Mouse (Mus musculus): ENCODE measurements around the gene Dnlz. TPM values are rescaled to one million over a fixed set of nuclear protein-coding genes. Genes with fewer than 3 reads are reported as not detected.

Dnlz gene
- polyA plus RNA-seq (2017; shearing (Covaris generic)), result 11.0 TPM

GRCm38 (mm10) chr2:26351358-26352290, at the start of gene Dnlz:
Dnlz (minus strand) TSS chr2:26352110.

GRCm38 (mm10) chr2:26389154-26389690, 37.3 kb upstream of the Dnlz start, which contains the start of the genes Entr1 and Pmpca:
Entr1 (minus strand) TSS chr2:26389316.
Pmpca (plus strand) TSS chr2:26389339.

GRCm38 (mm10) chr2:26380131-26380771, 28.3 kb upstream of the Dnlz start, which contains the start of gene Snapc4:
Snapc4 (minus strand) TSS chr2:26380653.

GRCm38 (mm10) chr2:26360772-26361171, 8.9 kb upstream of the Dnlz start, which contains the start of gene Card9:
Card9 (minus strand) TSS chr2:26360918.

GRCm38 (mm10) chr2:26315072-26315924, 36.6 kb downstream of the Dnlz start, which contains the start of gene Gpsm1:
Gpsm1 (plus strand) TSS chr2:26315515.

Other genes with a start within 250 kb of the Dnlz start
- gene Nacc2, start 228.9 kb downstream of the Dnlz start, polyA plus RNA-seq (2017; shearing (Covaris generic)), result 2.2 TPM
- gene Lhx3, start 143.8 kb downstream of the Dnlz start, polyA plus RNA-seq (2017; shearing (Covaris generic)), result not detected
- 6.6 TPM for gene Qsox2, start 114.6 kb downstream of the Dnlz start, polyA plus RNA-seq (2017; shearing (Covaris generic))
- gene Ccdc187, start 57.6 kb downstream of the Dnlz start, polyA plus RNA-seq (2017; shearing (Covaris generic)), result 0.13 TPM
- 20.0 TPM for gene Gpsm1, start 36.6 kb downstream of the Dnlz start, polyA plus RNA-seq (2017; shearing (Covaris generic))
- not detected for gene Card9, start 8.8 kb upstream of the Dnlz start, polyA plus RNA-seq (2017; shearing (Covaris generic))
- gene Snapc4, start 28.5 kb upstream of the Dnlz start, polyA plus RNA-seq (2017; shearing (Covaris generic)), result 44.1 TPM
- 145 TPM for gene Entr1, start 37.2 kb upstream of the Dnlz start, polyA plus RNA-seq (2017; shearing (Covaris generic))
- 70.4 TPM for gene Pmpca, start 37.2 kb upstream of the Dnlz start, polyA plus RNA-seq (2017; shearing (Covaris generic))
- 28.9 TPM for gene Inpp5e, start 57.1 kb upstream of the Dnlz start, polyA plus RNA-seq (2017; shearing (Covaris generic))
- 39.8 TPM for gene Sec16a, start 93.1 kb upstream of the Dnlz start, polyA plus RNA-seq (2017; shearing (Covaris generic))
- 33.7 TPM for gene Notch1, start 164.6 kb upstream of the Dnlz start, polyA plus RNA-seq (2017; shearing (Covaris generic))
- 2.2 TPM for gene Egfl7, start 227.9 kb upstream of the Dnlz start, polyA plus RNA-seq (2017; shearing (Covaris generic))
- gene Gm20532, start 234.5 kb upstream of the Dnlz start, polyA plus RNA-seq (2017; shearing (Covaris generic)), result not detected